In the genomic region with DNA sequence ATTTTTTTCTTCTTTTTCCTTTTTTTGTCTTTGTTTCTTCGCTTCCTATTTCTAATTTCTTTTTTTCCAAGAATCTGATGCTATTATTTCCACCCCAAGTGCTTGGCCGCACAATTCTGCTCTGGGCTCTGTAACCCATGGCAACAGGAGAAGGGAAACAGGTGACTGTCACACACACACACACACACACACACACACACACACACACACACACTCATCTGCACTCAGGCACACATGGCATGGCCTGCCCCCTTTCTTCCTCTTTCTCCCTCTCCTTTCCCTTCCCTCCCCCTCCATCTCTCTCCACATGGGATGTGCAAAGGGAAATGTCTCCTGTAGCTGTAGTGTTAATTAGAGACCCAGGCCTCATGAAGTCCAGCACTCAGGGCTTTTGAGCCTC, we compare ENCODE assay signal across 20 mouse cellular contexts.
DNase-seq lines count a peak whose midpoint lies in the region; ATAC-seq lines count a peak whose summit lies in the region.
"Had no signal": no experiment of that assay in that cellular context is flagged by ENCODE, and none has a peak within 500 bp of the region (broad histone marks: within the 10 kb centered on the region; RNA-seq: fewer than 3 reads in every experiment).

No protein-coding gene starts in this region.

- peaks cover 10% of the 10 kb centered on the region; the same call in 1 of the 2 replicates for H3K4me1 ChIP-seq in midbrain, embryonic 14.5 days (ENCODE audit: control insufficient read depth, insufficient read depth, low read length)
- no peaks in the 10 kb centered on the region for H3K4me1 ChIP-seq in midbrain, embryonic 11.5 days (ENCODE audit: control insufficient read depth, insufficient read depth, low read length)
- peaks cover 18% of the 10 kb centered on the region for H3K4me1 ChIP-seq in forebrain, embryonic 13.5 days
- peaks cover 25% of the 10 kb centered on the region for H3K4me1 ChIP-seq in midbrain, embryonic 15.5 days
- H3K4me1 ChIP-seq: heart, embryonic 12.5 days; liver, embryonic 13.5 days had no signal

- peak; percentile 54 for DNase-seq in heart, adult 11 months
- no peak for DNase-seq in heart, postnatal 14 days
- peak; percentile 61 for DNase-seq in midbrain, embryonic 14.5 days
- no peak for DNase-seq in midbrain, embryonic 11.5 days (ENCODE audit: low spot score, missing footprints)
- no peak for DNase-seq in spleen, adult 18-20 months
- no peak for DNase-seq in adrenal gland, postnatal 14 days
- DNase-seq: adrenal gland, postnatal 10 days; B cell, adult 2 months; cerebellum, adult 9-10 months; gastrocnemius, postnatal 25 days; heart, postnatal 36 days; liver, embryonic 13.5 days had no signal

- 37% methylated on average over 2 of the region's 2 CpGs for WGBS in midbrain, embryonic 14.5 days
- 59% methylated on average over 2 of the region's 2 CpGs for WGBS in midbrain, embryonic 11.5 days
- 29% methylated on average over 2 of the region's 2 CpGs for WGBS in forebrain, embryonic 13.5 days
- WGBS in midbrain, embryonic 15.5 days = 14% methylated on average over 2 of the region's 2 CpGs

- H3K27me3 ChIP-seq in midbrain, embryonic 14.5 days (ENCODE audit: control insufficient read depth, insufficient read depth, low read length) = no peaks in the 10 kb centered on the region
- no peaks in the 10 kb centered on the region for H3K27me3 ChIP-seq in midbrain, embryonic 11.5 days (ENCODE audit: control insufficient read depth, insufficient read depth, low read length)
- H3K27me3 ChIP-seq in forebrain, embryonic 13.5 days = peaks cover 3% of the 10 kb centered on the region; the same call in 1 of the 2 replicates
- H3K27me3 ChIP-seq in midbrain, embryonic 15.5 days (replicated peaks) = no peaks in the 10 kb centered on the region
- H3K27me3 ChIP-seq: neural tube, embryonic 13.5 days had no signal

- H3K9ac ChIP-seq in midbrain, embryonic 14.5 days (replicated peaks; ENCODE audit: low read length) = no peak overlapping the region
- no peak overlapping the region for H3K9ac ChIP-seq in midbrain, embryonic 11.5 days (ENCODE audit: low read length)
- H3K9ac ChIP-seq in forebrain, embryonic 13.5 days = no peak overlapping the region
- H3K9ac ChIP-seq in midbrain, embryonic 15.5 days = no peak overlapping the region
- H3K9ac ChIP-seq: heart, embryonic 12.5 days; liver, embryonic 13.5 days; lung, embryonic 15.5 days; neural tube, embryonic 13.5 days had no signal

- intact Hi-C loops in heart, postnatal 14 days (cut with DNase I) = no loop called here

- H3K36me3 ChIP-seq in midbrain, embryonic 14.5 days (ENCODE audit: control insufficient read depth, insufficient read depth, low read length) = no peaks in the 10 kb centered on the region
- no peaks in the 10 kb centered on the region for H3K36me3 ChIP-seq in midbrain, embryonic 11.5 days (ENCODE audit: control insufficient read depth, insufficient read depth, low read length)
- H3K36me3 ChIP-seq in forebrain, embryonic 13.5 days (ENCODE audit: poor library complexity, severe bottlenecking) = no peaks in the 10 kb centered on the region
- H3K36me3 ChIP-seq in midbrain, embryonic 15.5 days (replicated peaks) = no peaks in the 10 kb centered on the region
- H3K36me3 ChIP-seq: heart, embryonic 12.5 days; liver, embryonic 13.5 days; lung, embryonic 15.5 days; neural tube, embryonic 13.5 days had no signal

- H3K4me3 ChIP-seq in midbrain, embryonic 14.5 days (replicated peaks; ENCODE audit: low read depth, low read length) = no peak overlapping the region
- H3K4me3 ChIP-seq in midbrain, embryonic 11.5 days (ENCODE audit: low read depth, low read length) = no peak overlapping the region
- H3K4me3 ChIP-seq in forebrain, embryonic 13.5 days = no peak overlapping the region
- no peak overlapping the region for H3K4me3 ChIP-seq in midbrain, embryonic 15.5 days
- H3K4me3 ChIP-seq: heart, embryonic 12.5 days; liver, embryonic 13.5 days; lung, embryonic 15.5 days; neural tube, embryonic 13.5 days had no signal

- ATAC-seq in midbrain, embryonic 14.5 days (ENCODE audit: low FRiP score, low TSS enrichment) = no peak
- ATAC-seq in midbrain, embryonic 11.5 days (ENCODE audit: low FRiP score) = no peak
- ATAC-seq in forebrain, embryonic 13.5 days = no peak
- ATAC-seq in midbrain, embryonic 15.5 days (replicated peaks) = peak; percentile 77
- ATAC-seq: intestine, embryonic 16.5 days had no signal

- no peaks in the 10 kb centered on the region for H3K9me3 ChIP-seq in midbrain, embryonic 14.5 days (ENCODE audit: control insufficient read depth, low read length)
- H3K9me3 ChIP-seq in midbrain, embryonic 11.5 days (ENCODE audit: control insufficient read depth, low read length) = no peaks in the 10 kb centered on the region
- H3K9me3 ChIP-seq in forebrain, embryonic 13.5 days (replicated peaks) = no peaks in the 10 kb centered on the region
- no peaks in the 10 kb centered on the region for H3K9me3 ChIP-seq in midbrain, embryonic 15.5 days
- H3K9me3 ChIP-seq: heart, embryonic 12.5 days; liver, embryonic 13.5 days; lung, embryonic 15.5 days; neural tube, embryonic 13.5 days had no signal

- peak overlapping the region; percentile 45; the same call in 1 of the 2 replicates for H3K27ac ChIP-seq in midbrain, embryonic 14.5 days (replicated peaks; ENCODE audit: low read depth, low read length)
- no peak overlapping the region for H3K27ac ChIP-seq in midbrain, embryonic 11.5 days (ENCODE audit: low read depth, low read length)
- 0 out of 2 replicates have a peak overlapping the region, but pooled peaks have one; percentile 35 for H3K27ac ChIP-seq in forebrain, embryonic 13.5 days
- peak overlapping the region; percentile 65 for H3K27ac ChIP-seq in midbrain, embryonic 15.5 days
- H3K27ac ChIP-seq: kidney, postnatal 0 days; liver, embryonic 13.5 days; lung, embryonic 15.5 days; macrophage; neural tube, embryonic 13.5 days had no signal

- no peak overlapping the region for H3K4me2 ChIP-seq in midbrain, embryonic 14.5 days (ENCODE audit: low read length)
- no peak overlapping the region for H3K4me2 ChIP-seq in midbrain, embryonic 11.5 days
- no peak overlapping the region for H3K4me2 ChIP-seq in forebrain, embryonic 13.5 days
- no peak overlapping the region for H3K4me2 ChIP-seq in midbrain, embryonic 15.5 days
- H3K4me2 ChIP-seq: heart, embryonic 12.5 days; liver, embryonic 13.5 days; lung, embryonic 15.5 days; neural tube, embryonic 13.5 days had no signal

Comparison
In these comparisons a context has a peak if more than half of its experiments do, and no peak if none do; other contexts are left out.
1. DNase-seq: peak in heart, adult 11 months (single experiment) and midbrain, embryonic 14.5 days (single experiment); none in heart, postnatal 14 days (0 of 2), midbrain, embryonic 11.5 days (single experiment), spleen, adult 18-20 months (0 of 2) and adrenal gland, postnatal 14 days (single experiment).